Mouse (Mus musculus) embryonic fibroblast, embryonic 13.5 days (primary cell): Measurements from ENCODE around the gene Cpvl. TPM values are rescaled to one million over a fixed set of nuclear protein-coding genes. Genes with fewer than 3 reads are reported as not detected.

Source experiments
- H3K27ac ChIP-seq: 2 replicates; pipeline ENCODE4 v1.5.1; 2012; ENCODE audit warnings: low read length, control low read depth, inconsistent platforms; ENCODE audit not compliant: insufficient read depth
- H3K4me1 ChIP-seq: 2 replicates; pipeline ENCODE4 v1.6.1; 2011; ENCODE audit warnings: low read length; ENCODE audit not compliant: control insufficient read depth, insufficient read depth
- H3K4me3 ChIP-seq: 2 replicates; pipeline ENCODE4 v1.5.1; 2011; ENCODE audit warnings: mild to moderate bottlenecking, control low read depth, low read length; ENCODE audit not compliant: insufficient read depth
- CTCF ChIP-seq: IDR thresholded peaks from 2 replicates; pipeline ENCODE4 v1.5.1; 2011; ENCODE audit warnings: mild to moderate bottlenecking, control low read depth, low read length, moderate library complexity, borderline replicate concordance; ENCODE audit not compliant: insufficient read depth
- POLR2A ChIP-seq: IDR thresholded peaks from 2 replicates; pipeline ENCODE4 v1.6.1; 2011; ENCODE audit warnings: low read depth, mild to moderate bottlenecking, control low read depth, low read length, moderate library complexity
- polyA plus RNA-seq: library from polyadenylated mRNA; stranded (reverse); fragments of >200 nt; gene quantifications from 2 replicates; pipeline ENCODE4 v1.2.4, GENCODE M21; 2011; ENCODE audit warnings: low read depth; ENCODE audit not compliant: missing spikeins, insufficient read length

The Cpvl gene
- polyA plus RNA-seq, 1 experiment = not detected

DNA sequence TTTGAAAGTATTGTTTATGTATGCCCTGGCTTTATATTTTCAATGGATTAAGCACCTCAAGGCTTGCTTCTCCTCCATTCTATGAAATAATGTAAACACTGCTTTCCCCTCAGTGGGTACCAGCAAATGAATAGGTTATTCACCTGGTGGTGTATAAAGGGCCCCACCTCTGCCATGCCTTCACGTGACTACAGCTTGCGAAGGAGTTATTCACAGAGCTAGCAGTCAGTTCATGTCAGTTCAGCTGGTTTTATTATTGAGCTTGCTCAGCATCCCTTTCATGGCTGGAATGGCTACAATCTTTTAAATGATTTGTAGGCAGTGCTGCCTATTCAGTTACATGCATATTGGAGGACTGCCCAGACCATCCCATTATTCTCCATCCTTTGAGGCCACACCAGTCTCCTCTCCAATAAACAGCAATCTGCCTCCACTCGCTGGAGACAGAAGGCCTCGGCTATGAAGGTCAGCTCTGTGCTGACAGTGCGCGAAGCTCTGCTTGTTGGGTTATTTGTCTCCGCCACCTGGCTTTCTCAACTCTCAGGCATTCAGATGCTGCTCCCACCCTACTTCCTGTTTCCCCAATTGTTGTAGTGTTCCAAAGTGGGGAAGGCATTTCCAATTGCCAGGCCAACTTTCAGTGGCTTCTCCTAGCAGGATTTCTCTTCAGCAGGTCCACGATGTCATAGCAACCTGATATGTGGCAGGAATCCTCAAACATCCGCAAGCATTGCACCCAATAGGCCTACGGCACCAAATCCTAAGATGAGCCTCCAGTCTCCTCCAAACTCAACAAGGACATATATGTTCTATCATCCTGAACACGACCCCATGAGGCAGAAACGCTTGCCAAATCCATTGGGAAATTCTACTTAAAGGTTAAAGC lies 123.3 kb downstream of the Cpvl start:
- H3K27ac ChIP-seq = no peak overlapping the region
- TF ChIP-seq CTCF (no peak), POLR2A (no peak)
- H3K4me3 ChIP-seq = no peak overlapping the region
- no peaks in the 10 kb centered on the region for H3K4me1 ChIP-seq

DNA sequence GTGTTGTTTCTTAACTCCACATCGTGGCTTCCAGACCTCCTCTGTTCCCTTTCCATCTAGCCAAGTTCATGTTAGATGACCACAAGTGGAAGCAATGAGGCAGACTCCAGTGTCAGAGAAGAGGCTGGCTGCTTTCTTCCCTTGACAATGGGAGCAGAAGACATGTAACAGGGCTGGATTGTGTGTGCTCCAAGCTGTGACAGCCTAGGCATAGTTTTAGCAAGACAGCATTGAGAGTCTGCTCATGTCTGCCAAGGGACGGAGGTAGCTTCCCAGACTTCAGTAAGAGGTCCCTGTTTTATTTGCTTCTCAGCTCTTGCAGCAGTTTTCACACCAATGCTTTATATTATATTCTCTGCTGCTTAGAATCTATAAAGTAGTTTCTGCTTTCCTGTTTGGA lies 124.2 kb downstream of the Cpvl start:
- Histone ChIP-seq H3K27ac (no peak overlapping the region), H3K4me3 (no peak overlapping the region), H3K4me1 (no peaks in the 10 kb centered on the region)
- TF ChIP-seq POLR2A = no peak
- TF ChIP-seq CTCF = no peak

DNA sequence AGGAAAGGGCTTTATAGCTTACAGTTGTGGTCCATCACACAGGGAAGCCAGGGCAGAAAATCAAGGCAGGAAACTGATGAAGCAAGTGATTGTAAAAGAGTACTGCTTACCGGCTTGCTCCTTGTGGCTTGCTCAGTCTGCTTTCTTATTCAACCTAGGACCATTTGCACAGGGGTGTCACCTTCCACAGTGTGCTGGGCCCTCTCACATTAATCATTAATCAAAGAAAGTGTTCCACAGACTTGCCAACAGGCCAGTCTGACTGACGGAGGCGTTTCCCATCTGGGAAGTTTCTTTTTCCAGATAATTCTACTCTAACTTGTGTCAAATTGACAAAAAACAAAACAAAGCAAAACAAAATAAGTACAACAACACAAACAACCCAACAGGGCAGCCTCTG lies 124.9 kb downstream of the Cpvl start:
- Histone ChIP-seq H3K4me1 (no peaks in the 10 kb centered on the region), H3K27ac (no peak overlapping the region), H3K4me3 (no peak overlapping the region)
- TF ChIP-seq CTCF = no peak
- TF ChIP-seq POLR2A = no peak

DNA sequence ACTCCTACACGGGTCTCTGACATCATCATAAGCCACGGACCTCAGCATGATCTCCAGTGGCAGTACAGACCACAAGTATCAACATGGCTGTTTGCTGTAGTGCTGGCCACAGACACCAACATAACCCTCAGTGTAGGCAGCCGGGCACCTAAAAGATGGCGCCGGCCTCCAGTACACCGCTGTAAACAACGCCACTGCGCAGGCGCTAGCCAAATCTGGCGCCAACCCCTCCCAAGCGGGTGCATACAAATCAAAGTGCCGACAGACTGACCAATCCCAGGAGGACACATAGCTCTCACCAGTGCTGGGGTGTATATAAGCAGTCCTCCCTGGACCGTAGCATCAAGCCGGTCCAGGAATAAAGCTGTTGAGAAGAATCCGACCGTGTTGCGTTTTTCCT lies 133.8 kb downstream of the Cpvl start:
- TF ChIP-seq CTCF = no peak
- TF ChIP-seq POLR2A = no peak
- H3K4me1 ChIP-seq = no peaks in the 10 kb centered on the region
- no peak overlapping the region for H3K4me3 ChIP-seq
- H3K27ac ChIP-seq = no peak overlapping the region

DNA sequence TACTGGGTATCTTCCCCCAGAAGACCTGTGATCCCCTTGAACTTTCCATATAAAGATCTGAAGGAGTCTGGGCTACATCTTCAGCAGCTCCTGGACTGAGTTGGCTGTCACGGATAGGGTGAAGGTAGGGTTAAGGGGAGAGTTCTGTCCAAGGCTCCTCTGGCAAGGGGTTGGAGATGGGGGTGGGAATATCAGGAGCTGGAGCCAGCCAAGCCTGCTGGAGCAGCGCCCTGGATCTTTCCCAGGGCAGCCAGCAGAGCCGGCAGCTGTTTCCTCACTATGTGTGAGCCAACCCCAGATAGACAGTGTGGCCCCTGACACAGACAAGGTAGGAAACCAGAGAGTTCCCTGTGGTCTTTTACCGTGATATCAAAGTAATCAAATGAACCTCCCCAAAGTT lies 153.3 kb downstream of the Cpvl start:
- no peak overlapping the region for H3K4me3 ChIP-seq
- 0 out of 2 replicates have a peak, but pooled peaks cover 5% of the 10 kb centered on the region for H3K4me1 ChIP-seq
- no peak overlapping the region for H3K27ac ChIP-seq
- TF ChIP-seq CTCF (no peak), POLR2A (no peak)

Other genes starting within 250 kb of the Cpvl start
- 0.27 and 3.2 TPM in 2 replicates for gene Tril, start 157.8 kb downstream of the Cpvl start, polyA plus RNA-seq
- 1.1 and 3.2 TPM in 2 replicates for gene Chn2, start 60.9 kb upstream of the Cpvl start, polyA plus RNA-seq